Mouse (Mus musculus): ENCODE data around the gene Olfr3. TPM values are rescaled to one million over a fixed set of nuclear protein-coding genes. Genes with fewer than 3 reads are reported as not detected.

Gene Olfr3
- total RNA-seq (2017) = not detected in 2 replicates

DNA sequence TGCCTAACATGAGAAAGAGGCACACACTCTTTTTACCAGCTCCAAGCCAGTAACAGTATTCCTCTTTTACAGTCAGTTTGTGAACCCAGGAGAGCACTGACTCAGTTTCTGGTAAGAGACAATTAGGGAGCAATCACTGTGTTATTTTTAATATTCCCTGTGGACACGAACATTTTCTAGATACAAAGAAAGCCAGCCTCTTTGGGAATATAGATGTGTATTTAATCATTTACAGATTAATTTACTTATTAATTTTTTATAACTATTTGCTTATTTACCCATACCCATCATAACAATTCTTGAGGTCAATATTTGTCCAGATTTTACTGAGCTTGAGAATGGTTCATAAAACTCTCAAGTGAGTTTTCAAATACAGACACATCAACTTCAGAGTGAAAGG is at the start of gene Olfr3:
Gene Olfr3, minus strand, starts transcription at position 101 of the 400 bp plus-strand sequence.
- ATAC-seq (replicated peaks in 1 of 2; ENCODE audit: insufficient read depth in 1 of 2, low FRiP score in 2 of 2, low TSS enrichment in 1 of 2, low read depth in 1 of 2, poor library complexity in 2 of 2, severe bottlenecking in 2 of 2) = no peak

- ATAC-seq (replicated peaks in 1 of 2; ENCODE audit: insufficient read depth in 1 of 2, low FRiP score in 2 of 2, low TSS enrichment in 1 of 2, low read depth in 1 of 2, poor library complexity in 2 of 2, severe bottlenecking in 2 of 2) = no peak
These were observed 45.7 kb upstream of the Olfr3 start, which contains the start of gene Olfr351 for GRCm38 (mm10) chr2:36862560-36862959. TSS of gene Olfr351 (minus strand) at chr2:36862660.

GRCm38 (mm10) chr2:36846010-36846409 is 29.2 kb upstream of the Olfr3 start, which contains the start of gene Olfr350:
TSS of gene Olfr350 (plus strand) at chr2:36846310.
- no peak for ATAC-seq (replicated peaks in 1 of 2; ENCODE audit: insufficient read depth in 1 of 2, low FRiP score in 2 of 2, low TSS enrichment in 1 of 2, low read depth in 1 of 2, poor library complexity in 2 of 2, severe bottlenecking in 2 of 2)

DNA sequence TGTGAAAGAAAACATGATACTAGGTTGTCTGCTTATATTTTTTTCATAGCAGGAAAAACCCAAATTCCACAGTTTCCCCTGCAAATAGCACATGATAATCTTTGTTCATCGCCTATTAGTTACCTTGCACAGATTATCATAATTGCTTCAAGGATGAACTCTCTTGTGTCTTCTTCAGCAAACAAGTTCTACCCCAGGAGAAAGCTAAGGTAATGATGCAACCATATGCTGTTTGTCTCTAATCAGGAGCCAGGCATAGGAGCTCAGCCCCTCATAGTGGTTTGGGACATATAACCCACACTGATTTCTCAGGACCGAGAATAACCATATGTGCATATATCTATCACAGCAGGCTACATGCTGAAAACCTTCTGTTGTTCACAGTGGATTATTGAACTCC is 26.6 kb downstream of the Olfr3 start, which contains the start of gene Olfr50:
Gene Olfr50, plus strand, starts transcription at position 301 of the 400 bp plus-strand sequence.
- no peak for ATAC-seq (replicated peaks in 1 of 2; ENCODE audit: insufficient read depth in 1 of 2, low FRiP score in 2 of 2, low TSS enrichment in 1 of 2, low read depth in 1 of 2, poor library complexity in 2 of 2, severe bottlenecking in 2 of 2)

DNA sequence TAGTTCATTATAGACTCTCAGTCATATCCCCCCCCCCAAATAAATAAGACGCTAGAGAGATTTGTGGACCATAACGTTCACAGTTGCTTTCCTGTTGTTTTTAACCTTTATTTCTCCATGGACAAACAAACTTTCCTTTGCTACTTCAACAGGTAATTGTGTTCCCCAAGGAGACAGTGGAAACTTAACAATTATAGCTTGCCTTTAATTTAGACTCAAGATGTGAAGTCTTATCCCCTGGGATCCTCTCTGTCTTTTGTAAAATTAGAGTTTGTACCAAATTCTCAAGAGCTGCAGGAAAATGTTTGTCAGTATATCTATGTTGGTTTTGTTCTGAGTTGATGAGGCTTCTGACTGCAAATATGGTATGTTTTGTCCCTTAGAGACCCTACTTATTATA is 32.9 kb downstream of the Olfr3 start, which contains the start of gene Olfr348:
Gene Olfr348, plus strand, starts transcription at position 301 of the 400 bp plus-strand sequence.
- no peak for ATAC-seq (replicated peaks in 1 of 2; ENCODE audit: insufficient read depth in 1 of 2, low FRiP score in 2 of 2, low TSS enrichment in 1 of 2, low read depth in 1 of 2, poor library complexity in 2 of 2, severe bottlenecking in 2 of 2)

Other genes with a start within 250 kb of the Olfr3 start
- not detected in 2 replicates for gene Olfr345, start 177.0 kb downstream of the Olfr3 start, total RNA-seq (2017)
- not detected in 2 replicates for gene Olfr346, start 131.2 kb downstream of the Olfr3 start, total RNA-seq (2017)
- gene Olfr347, start 85.1 kb downstream of the Olfr3 start, total RNA-seq (2017) = not detected in 2 replicates
- gene Olfr348, start 32.8 kb downstream of the Olfr3 start, total RNA-seq (2017) = not detected in 2 replicates
- not detected in 2 replicates for gene Olfr50, start 26.5 kb downstream of the Olfr3 start, total RNA-seq (2017)
- not detected in 2 replicates for gene Olfr350, start 29.3 kb upstream of the Olfr3 start, total RNA-seq (2017)
- not detected in 2 replicates for gene Olfr351, start 45.6 kb upstream of the Olfr3 start, total RNA-seq (2017)
- not detected in 2 replicates for gene Olfr352, start 51.4 kb upstream of the Olfr3 start, total RNA-seq (2017)
- not detected in 2 replicates for gene Olfr353, start 75.9 kb upstream of the Olfr3 start, total RNA-seq (2017)
- not detected in 2 replicates for gene Olfr354, start 88.6 kb upstream of the Olfr3 start, total RNA-seq (2017)
- gene Olfr355, start 111.9 kb upstream of the Olfr3 start, total RNA-seq (2017) = not detected in 2 replicates
- not detected in 2 replicates for gene Olfr356, start 120.1 kb upstream of the Olfr3 start, total RNA-seq (2017)
- not detected in 2 replicates for gene Olfr357, start 176.8 kb upstream of the Olfr3 start, total RNA-seq (2017)
- not detected in 2 replicates for gene Olfr358, start 192.3 kb upstream of the Olfr3 start, total RNA-seq (2017)
- not detected in 2 replicates for gene Olfr360, start 248.7 kb upstream of the Olfr3 start, total RNA-seq (2017)